Mouse (Mus musculus) kidney, embryonic 16.5 days (tissue): ENCODE measurements at regions not wholly inside any gene's neighbourhood (a gene's known extent, or its start where the extent isn't known, plus 50 kb on each side); places are given as distances from the start of the nearest gene placed in this dataset. TPM values are rescaled to one million over a fixed set of nuclear protein-coding genes. Genes with fewer than 3 reads are reported as not detected.

Experiments used
- microRNA-seq: library from miRNA; unstranded; fragments of <30 nt; microRNA quantifications from one replicate; pipeline ENCODE4, GENCODE M21; 2016

Small RNAs in the stretch of these regions (microRNA-seq; reads per million reads assigned to microRNA genes)
- gene Gm26113: not detected
